Mouse (Mus musculus) MEL (cell line): ENCODE results near the gene Pabpn1l.

Source experiments
- CHD1 ChIP-seq: IDR thresholded peaks from 2 replicates; pipeline ENCODE4 v1.6.1; 2012; ENCODE audit warnings: low read depth, mild to moderate bottlenecking, inconsistent platforms, low read length, improper control_type of control experiment
- CTCF ChIP-seq, 3 experiments: IDR thresholded peaks in 2 of 3; conservative IDR thresholded peaks in 1 of 3; 2 replicates each; pipeline ENCODE4 v1.5.1; 2011 to 2012; ENCODE audit warnings: low read length in 3 of 3, low read depth in 2 of 3, mild to moderate bottlenecking in 2 of 3, improper control_type of control experiment in 1 of 3, inconsistent platforms in 1 of 3, mixed read lengths in 1 of 3, moderate library complexity in 1 of 3; ENCODE audit not compliant: control insufficient read depth in 1 of 3, insufficient read depth in 1 of 3, poor library complexity in 1 of 3, severe bottlenecking in 1 of 3
- JUND ChIP-seq: IDR thresholded peaks from 2 replicates; pipeline ENCODE4 v1.6.1; 2011; ENCODE audit warnings: low read depth, mild to moderate bottlenecking, improper control_type of control experiment, low read length
- MXI1 ChIP-seq: IDR thresholded peaks from 2 replicates; pipeline ENCODE4 v1.6.1; 2011; ENCODE audit warnings: mild to moderate bottlenecking, low read depth, low read length, improper control_type of control experiment
- POLR2A ChIP-seq, 2 experiments: IDR thresholded peaks; 2 replicates each; pipeline ENCODE4 v1.6.1; 2011 to 2012; ENCODE audit warnings: low read length in 2 of 2, mild to moderate bottlenecking in 2 of 2, control low read depth in 1 of 2, improper control_type of control experiment in 1 of 2, low read depth in 1 of 2, moderate library complexity in 1 of 2; ENCODE audit not compliant: control insufficient read depth in 1 of 2, insufficient read depth in 1 of 2, poor library complexity in 1 of 2
- POLR2AphosphoS2 ChIP-seq: IDR thresholded peaks from 2 replicates; pipeline ENCODE4 v1.6.1; 2011; ENCODE audit warnings: low read length, improper control_type of control experiment
- SMC3 ChIP-seq: IDR thresholded peaks from 2 replicates; pipeline ENCODE4 v1.6.1; 2011; ENCODE audit warnings: low read depth, low read length, improper control_type of control experiment
- TAL1 ChIP-seq: IDR thresholded peaks from 2 replicates; pipeline ENCODE4 v1.6.1; 2012; ENCODE audit warnings: mild to moderate bottlenecking, inconsistent platforms, low read length, moderate library complexity, mixed read lengths
- USF1 ChIP-seq: IDR thresholded peaks from 2 replicates; pipeline ENCODE4 v1.6.1; 2014; ENCODE audit warnings: low read depth, mild to moderate bottlenecking, inconsistent platforms, low read length, improper control_type of control experiment, moderate library complexity

DNA sequence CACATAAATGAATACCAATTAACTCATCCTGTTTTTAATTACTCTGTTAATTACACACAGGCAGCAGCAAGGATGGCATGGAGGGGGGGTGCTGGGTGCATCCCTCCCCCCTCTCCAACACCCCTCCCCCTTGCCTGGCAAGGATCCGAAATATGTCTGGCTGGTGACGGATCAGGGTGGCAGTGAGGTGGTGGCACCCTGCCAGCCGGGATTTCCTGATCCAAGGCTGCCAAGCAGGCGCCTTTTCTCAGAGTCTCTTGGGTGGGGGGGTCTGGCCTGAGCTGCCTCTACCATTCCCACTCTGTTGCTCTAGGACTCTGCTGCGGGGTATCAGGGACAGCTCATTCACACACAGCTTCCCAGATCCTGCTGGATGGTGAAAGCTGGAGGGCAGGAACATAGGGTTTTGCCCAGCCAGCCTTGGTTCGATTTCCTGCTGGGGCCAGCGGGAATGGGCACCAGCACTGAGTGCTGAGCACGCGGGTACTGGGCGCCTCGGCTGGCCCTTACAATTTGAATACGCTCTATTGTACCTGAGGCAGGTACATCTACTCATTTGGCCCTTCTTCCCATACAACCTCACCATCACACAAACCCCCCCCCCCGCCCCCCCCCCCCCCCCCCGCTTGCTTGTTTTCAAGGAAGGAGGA is 43.3 kb upstream of the Pabpn1l start:
- TF ChIP-seq POLR2A (IDR thresholded peaks at IDR 0.05; ENCODE audit: control insufficient read depth in 1 of 2, insufficient read depth in 1 of 2, low read depth in 1 of 2, low read length in 2 of 2, poor library complexity in 1 of 2) = peak in 1 of 2 experiments; percentile 40; a peak in 1 of 4 replicates
- no peak for TF ChIP-seq JUND
- no peak for TF ChIP-seq SMC3
- no peak for TF ChIP-seq TAL1
- TF ChIP-seq MXI1 = no peak
- no peak for TF ChIP-seq CTCF (IDR thresholded peaks at IDR 0.05 in 2 of 3, conservative IDR thresholded peaks at IDR 0.05 in 1 of 3; ENCODE audit: control insufficient read depth in 1 of 3, insufficient read depth in 1 of 3, low read depth in 2 of 3, low read length in 3 of 3, poor library complexity in 1 of 3, severe bottlenecking in 1 of 3)
- TF ChIP-seq CHD1 = no peak
- no peak for TF ChIP-seq USF1
- no peak for TF ChIP-seq POLR2AphosphoS2
